Mouse (Mus musculus): ENCODE results near the gene Uso1.
"Not testable (repeated sequence)": the region's sequence is repeated elsewhere in the genome, so short reads cannot be mapped to it uniquely, and the experiment has no call there.

Gene Uso1

DNA sequence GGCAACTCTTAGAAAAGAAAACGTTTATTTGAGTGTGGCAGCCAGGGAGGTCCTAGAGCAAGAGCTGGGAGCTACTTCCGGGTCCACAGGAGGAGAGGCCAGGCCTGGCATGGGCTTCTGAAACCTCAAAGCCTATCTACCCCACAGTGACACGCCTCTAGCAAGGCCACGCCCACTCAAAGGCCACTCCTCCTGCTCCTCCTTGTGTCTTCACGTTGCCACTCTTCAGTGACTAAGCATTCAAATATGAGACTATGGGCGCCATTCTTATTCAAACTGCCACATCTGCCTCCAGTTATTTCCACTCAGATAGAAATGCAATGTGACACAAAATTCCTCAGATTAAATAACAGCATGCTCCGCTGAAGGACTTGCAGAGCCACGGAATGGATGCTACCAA lies 9.2 kb upstream of the Uso1 start:
- no peak for DNase-seq

DNA sequence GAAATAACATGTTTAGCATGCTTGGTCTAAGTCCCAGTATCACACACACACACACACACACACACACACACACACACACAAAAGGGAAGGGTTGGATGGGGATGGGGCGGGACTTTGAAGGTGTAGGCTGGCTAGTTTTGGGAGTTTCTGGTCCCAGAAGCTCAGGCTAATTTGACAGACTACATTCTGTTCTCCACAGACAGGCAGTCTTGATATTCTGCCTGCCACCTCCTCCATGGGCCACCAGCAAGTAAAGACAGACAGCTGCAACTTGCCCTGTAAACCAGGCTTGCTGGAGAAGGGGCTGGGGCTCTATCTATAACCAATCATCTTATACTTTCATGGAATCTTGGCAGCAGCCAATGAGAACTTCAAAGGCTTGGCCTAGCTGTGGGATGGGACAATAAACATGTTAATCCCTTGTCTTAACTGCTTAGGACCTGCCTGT lies 8.4 kb upstream of the Uso1 start:
- no peak for DNase-seq

- DNase-seq = no peak
Measured at GRCm38 (mm10) chr5:92130040-92130682, 7.6 kb upstream of the Uso1 start.

DNA sequence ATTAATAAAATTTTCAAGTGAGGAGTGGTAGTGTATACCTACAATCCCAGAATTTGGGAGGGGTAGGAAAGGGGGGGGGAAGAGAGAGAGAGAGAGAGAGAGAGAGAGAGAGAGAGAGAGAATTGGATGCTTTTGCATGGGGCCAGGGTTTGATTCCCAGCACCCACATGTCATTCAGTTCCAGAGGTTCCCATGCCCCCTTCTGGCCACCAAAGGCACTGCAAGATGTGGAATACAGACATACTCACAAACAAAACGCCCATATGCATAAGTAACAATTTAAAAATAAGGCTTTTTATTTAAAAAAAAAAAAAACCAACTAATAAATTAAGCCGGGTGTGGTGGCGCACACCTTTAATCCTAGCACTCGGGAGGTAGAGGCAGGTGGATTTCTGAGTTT lies 5.6 kb upstream of the Uso1 start:
- no peak for DNase-seq

DNA sequence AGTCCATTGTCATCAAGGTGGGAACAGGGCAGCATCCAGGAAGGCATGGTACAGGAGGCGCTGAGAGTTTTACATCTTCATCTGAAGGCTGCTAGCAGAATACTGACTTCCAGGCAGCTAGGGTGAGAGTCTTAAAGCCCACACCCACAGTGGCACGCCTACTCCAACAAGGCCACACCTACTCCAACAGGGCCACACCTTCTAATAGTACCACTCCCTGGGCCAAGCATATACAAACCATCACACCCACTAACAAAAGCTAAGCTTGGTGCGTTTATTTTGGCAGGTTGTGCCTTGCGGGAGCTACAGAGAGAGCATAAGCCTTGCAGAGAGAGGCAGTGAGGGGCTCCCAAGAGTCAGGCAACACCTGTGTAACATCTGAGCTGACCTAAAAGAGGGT lies 4.7 kb upstream of the Uso1 start:
- not testable (repeated sequence) for DNase-seq

DNA sequence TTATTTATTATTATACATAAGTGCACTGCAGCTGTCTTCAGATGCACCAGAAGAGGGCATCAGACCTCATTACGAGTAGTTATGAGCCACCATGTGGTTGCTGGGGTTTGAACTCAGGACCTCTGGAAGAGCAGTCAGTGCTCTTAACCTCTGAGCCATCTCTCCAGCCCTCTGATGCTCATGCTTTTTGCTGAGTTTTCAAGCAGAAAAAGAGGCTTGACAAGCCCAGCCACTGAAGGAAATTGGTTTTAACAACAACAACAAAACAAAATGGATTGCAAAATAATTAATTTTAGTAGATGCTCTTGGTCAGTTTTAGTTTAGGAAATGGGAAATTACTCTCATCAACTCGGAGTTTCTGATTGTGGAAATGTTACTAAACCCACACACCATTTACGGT lies 2.8 kb upstream of the Uso1 start:
- no peak for DNase-seq

GRCm38 (mm10) chr5:92136536-92137238 lies 1.1 kb upstream of the Uso1 start:
- peak; percentile 21 for DNase-seq

DNA sequence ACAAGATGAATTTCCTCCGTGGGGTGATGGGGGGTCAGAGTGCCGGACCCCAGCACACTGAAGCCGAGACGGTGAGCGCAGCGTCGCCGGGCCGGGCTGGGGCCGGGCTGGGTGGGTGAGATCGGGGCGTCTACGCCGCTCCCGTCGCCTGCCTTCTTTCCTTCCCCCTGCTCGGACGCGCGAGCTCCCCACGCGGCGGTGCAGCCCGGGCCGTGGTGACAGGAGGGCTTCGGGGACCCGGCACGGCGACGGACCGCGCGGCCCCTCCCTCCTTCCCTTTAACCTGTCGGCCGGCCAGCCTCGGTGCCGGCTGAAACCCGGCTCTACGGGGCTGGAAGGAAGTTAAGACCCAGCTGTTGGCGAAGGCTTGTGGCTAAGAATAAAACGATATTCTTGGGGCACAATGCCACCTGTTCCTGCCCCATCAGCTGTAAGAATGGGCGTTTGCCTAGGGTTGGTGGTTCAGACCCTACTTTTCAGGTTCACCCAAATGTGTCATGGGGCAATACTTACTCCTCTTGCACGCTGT lies 419 bp downstream of the Uso1 start:
- DNase-seq = no peak

DNA sequence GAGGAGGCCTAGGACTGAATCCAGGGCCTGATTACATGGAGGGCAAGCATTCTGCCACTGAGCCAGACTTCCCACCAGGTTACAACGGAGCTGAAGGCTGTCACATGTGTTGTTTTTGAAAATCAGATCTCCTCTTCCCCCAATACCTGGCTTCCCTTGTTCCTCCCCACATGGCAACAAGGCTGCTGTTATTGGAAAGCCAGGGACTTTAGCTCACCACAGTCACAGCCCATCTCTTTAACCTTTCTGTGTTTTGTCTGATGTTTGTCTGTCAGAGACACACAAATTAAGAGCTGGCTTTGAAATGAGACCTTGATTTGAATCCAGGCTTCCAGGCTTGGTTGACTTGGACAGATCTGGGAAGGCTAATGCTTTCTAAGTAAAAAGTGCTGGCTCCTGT lies 1.5 kb downstream of the Uso1 start:
- no peak for DNase-seq

DNA sequence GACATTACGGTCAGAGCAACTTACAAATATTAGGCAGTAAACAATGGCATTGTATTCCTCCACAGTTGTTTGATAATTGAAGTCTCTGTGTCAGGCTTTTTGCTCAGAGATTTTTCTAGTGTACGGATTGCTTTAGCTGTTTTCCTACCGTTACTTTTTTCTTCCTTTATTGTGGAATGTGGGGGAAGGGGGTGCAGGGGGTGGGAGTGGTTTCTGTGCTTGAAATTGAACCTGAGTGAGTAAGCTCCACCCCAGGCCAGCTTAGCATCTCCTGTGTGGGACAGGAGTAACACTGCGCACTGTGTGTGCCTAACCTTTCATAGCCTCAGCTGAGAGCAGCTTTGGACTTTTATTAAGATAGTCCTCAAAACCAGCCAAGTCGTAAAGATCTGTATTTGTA lies 4.0 kb downstream of the Uso1 start:
- DNase-seq = no peak

GRCm38 (mm10) chr5:92142481-92142880 lies 4.7 kb downstream of the Uso1 start:
- DNase-seq = no peak

DNA sequence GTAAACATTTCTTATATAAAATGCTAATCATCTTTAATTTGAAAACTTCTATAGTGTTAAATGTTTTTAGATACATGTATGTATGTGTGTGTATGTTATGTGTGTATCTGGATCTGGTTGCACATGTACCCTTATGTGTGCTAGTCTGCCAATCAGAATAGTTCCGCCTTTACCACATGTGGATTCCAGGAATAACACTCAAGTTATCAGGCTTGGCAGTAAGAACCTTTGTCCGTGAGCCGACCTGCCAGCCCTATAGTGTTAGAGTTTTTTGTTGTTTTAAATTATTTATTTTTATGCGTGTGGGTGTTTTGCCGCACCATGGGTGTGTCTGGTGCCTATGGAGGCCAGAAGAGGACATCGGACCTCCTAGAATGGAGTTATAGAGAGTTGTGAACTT lies 5.9 kb downstream of the Uso1 start:
- DNase-seq = no peak

GRCm38 (mm10) chr5:92144954-92145708 lies 7.4 kb downstream of the Uso1 start:
- DNase-seq = no peak

DNA sequence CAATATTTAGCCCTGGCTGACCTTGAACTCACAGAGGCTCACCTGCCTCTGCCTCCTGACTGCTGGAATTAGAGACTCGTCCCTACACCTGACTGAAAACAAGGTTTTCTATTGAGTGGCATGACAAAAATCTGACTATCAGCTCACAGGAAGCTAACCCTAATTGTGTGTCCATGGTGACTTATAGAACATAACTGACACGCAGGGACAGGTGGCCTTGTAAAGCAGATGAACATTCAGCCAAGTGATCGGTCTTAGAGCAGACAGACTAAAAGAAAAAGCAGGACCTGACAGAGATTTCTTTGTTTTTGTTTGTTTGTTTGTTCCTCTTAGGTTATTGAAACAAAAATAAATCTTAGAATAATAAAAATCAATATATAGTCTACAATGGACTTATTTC lies 10.5 kb downstream of the Uso1 start:
- no peak for DNase-seq

DNA sequence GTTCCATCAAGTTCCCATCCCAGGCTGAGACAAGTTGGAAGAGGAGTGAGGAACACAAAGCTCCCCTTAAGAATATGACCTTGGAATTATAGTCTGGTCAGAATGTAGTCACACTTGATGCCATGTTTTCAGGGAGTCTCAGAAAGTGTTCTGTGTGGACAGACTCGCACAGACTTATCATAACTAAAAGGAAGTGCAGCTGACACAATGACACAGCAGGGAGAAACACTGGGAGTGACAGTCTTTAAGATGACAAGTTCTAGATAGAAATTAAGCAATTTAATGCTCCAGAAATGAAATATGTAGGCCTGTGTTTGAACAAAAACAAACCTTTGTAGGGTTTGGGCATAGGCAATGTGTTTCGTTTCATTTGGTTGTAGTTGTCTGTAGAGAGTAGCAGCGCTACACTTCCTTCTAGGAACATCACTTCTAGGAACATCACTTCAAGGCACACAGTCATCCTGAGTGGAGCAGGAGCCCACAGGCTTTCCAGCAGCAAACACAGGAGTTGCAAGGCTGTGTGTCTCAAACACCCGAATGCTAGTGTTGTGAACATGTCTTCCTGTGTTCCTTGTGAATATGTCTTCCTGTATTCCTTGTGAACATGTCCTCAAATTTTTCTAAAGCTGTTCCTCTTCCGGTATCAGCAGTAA lies 11.7 kb downstream of the Uso1 start:
- no peak for DNase-seq

DNA sequence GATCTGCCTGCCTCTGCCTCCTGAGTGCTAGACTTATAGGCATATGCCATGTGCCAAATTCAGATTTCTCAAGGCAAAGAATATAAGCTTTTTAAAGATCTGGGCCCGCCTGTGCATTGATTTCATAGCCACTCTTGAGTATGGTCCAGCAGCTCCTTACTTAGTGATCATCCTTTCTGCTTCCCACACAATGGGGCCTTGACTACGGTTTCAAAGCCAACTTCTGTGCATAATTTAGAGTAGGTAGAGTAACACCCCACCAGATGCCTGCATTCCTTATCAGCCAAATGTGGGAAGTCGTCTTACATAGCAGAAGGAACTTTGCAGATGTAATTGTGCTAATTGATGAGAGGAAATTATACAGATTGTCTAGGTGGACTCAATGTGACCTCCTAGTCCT lies 17.1 kb downstream of the Uso1 start:
- DNase-seq = no peak

DNA sequence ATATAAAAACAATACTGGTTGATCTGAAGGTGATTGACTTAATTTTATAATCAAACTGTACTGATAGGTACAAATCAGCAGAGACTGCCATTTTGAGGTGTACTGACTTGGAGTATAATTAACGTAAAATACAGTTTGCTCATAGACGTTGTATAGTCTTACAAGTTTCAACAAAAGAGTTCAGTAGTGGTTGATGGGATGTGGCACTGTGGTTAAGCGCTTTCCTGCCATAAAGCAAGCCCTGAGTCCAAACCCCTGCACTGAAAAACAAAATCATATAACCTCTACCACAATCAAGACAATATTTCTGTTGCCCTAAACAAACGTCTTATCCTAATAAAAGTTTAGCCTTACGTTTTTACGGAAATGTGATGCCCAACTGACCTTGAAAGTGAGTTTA lies 28.2 kb downstream of the Uso1 start:
- DNase-seq = no peak

GRCm38 (mm10) chr5:92183071-92183830 lies 45.5 kb downstream of the Uso1 start:
- no peak for DNase-seq

GRCm38 (mm10) chr5:92188881-92189483 lies 51.2 kb downstream of the Uso1 start:
- DNase-seq = no peak

DNA sequence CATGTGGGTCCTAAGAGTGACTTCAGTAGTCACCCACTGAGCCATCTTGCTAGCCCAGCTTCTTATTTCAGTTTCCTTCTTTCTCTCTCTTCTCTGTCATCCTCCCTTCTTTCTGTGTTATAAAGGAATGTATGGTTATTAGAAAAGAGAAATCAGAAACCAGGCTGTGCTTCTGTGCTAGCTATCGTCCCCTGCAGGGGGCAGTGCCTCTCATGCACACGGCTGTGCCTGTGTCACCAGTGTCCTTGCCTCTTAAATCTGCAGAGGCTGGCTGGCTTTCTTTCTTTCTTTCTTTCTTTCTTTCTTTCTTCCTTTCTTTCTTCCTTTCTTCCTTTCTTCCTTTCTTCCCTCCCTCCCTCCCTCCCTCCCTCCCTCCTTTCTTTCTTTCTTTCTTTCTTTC lies 58.0 kb downstream of the Uso1 start:
- not testable (repeated sequence) for DNase-seq

DNA sequence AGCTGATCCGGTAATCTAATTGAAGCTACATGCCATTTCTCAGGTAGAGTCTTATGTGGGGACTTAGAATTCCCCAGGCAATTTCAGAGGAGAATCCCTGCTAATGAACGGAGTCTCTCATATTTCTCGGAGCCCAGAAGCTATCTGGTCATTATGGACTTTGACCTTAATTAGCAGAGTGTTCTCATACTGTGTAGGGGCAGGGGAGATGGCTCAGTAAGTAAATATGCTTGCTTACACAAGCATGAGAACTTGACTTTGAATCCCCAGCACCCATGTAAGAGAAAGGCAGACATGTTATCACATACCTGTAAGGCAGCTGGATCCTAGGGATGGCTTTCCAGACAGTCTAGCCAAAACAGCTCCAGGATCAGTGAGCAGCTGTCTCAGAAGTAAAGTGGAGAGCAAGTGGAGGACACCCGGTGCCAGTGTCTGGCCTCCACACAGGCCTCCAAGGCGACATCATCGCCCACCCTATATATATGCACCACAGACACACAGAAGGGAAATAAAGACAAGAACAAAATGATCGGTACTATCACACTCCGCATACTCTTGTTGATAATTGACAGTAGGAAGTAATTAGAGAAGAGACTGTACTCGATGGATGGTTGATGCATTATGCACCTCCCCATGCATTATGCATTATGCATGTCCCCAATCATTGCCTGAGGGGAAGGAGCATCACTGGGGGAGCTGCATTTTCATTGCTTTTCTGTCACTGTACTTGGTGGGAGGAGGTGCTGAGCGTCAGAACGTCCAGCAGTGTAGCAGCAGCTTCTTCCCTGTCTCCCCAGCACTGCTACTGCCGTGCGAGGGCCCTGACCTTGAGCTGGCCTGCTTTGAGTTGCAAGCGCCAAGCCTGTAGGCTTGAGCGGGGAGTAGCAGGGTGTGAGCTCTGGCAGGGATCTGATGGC lies 59.4 kb downstream of the Uso1 start:
- no peak for DNase-seq
